Mouse (Mus musculus) heart, embryonic 10.5 days (tissue): ENCODE measurements around the gene Gcnt2. TPM values are rescaled to one million over a fixed set of nuclear protein-coding genes. Genes with fewer than 3 reads are reported as not detected.
A peak's percentile ranks its signal among the peaks of the same experiment; 100 is the strongest.
"Not testable (repeated sequence)": the region's sequence is repeated elsewhere in the genome, so short reads cannot be mapped to it uniquely, and the experiment has no call there.

Source experiments
- DNase-seq: peaks from one replicate; pipeline ENCODE4 v3.0.0-alpha.2; 2017; ENCODE audit warnings: low spot score
- H3K27ac ChIP-seq: fragments of 300-500 bp; sonication (generic); 2 replicates; pipeline ENCODE4 v1.5.1; 2016; ENCODE audit warnings: mild to moderate bottlenecking
- H3K27me3 ChIP-seq: fragments of 300-500 bp; sonication (generic); 2 replicates; pipeline ENCODE4 v1.6.1; 2016; ENCODE audit warnings: mild to moderate bottlenecking; ENCODE audit not compliant: poor library complexity, insufficient read depth, severe bottlenecking
- H3K36me3 ChIP-seq: fragments of 300-500 bp; sonication (generic); 2 replicates; pipeline ENCODE4 v1.6.1; 2016; ENCODE audit warnings: mild to moderate bottlenecking, moderate library complexity
- H3K4me1 ChIP-seq: fragments of 300-500 bp; sonication (generic); 2 replicates; pipeline ENCODE4 v1.6.1; 2016; ENCODE audit warnings: mild to moderate bottlenecking
- H3K4me3 ChIP-seq: fragments of 300-500 bp; sonication (generic); 2 replicates; pipeline ENCODE4 v1.5.1; 2016; ENCODE audit warnings: mild to moderate bottlenecking, moderate library complexity
- H3K9me3 ChIP-seq: fragments of 300-500 bp; sonication (generic); 2 replicates; pipeline ENCODE4 v1.6.1; 2016; ENCODE audit warnings: mild to moderate bottlenecking, moderate library complexity
- WGBS: fragments of 180-500 bp; shearing (Covaris S2); methylation state at CpG from one replicate; pipeline ENCODE4 v1.1.7; 2016; 5-methylcytosine and 5-hydroxymethylcytosine counted together
- polyA plus RNA-seq: library from polyadenylated mRNA; unstranded; fragments of >200 nt; fragmentation: Nextera tagmentation; extraction: Ambion mirVana; gene quantifications from 2 replicates; pipeline ENCODE4 v1.2.1, GENCODE M21; 2016

The Gcnt2 gene
- polyA plus RNA-seq, 1 experiment from 2014 or later, result 2.7 TPM

DNA sequence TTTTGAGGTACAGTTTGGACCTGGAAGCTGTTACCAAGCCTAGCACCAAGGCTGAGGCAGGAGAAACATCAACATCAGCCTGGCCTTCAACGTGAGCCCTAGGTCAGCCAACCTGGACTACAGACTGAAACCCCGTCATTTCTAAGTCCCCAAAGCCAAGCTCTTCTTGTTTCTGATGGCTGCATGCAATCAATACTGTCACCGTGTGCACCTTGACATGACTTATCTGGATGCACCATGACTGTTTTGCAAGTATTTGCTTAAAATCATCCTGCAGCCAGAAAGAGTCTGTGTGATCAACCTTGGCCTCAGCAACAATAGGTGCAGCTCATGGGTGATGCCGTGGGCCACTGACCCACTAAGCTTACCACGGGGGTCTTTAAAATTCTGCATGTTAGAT is 23.1 kb downstream of the Gcnt2 start:
- no peak for DNase-seq
- Histone ChIP-seq H3K27me3 (0 out of 2 replicates have a peak, but pooled peaks cover 4% of the 10 kb centered on the region), H3K27ac (no peak overlapping the region), H3K4me1 (peaks cover 16% of the 10 kb centered on the region), H3K4me3 (no peak overlapping the region), H3K9me3 (no peaks in the 10 kb centered on the region), H3K36me3 (no peaks in the 10 kb centered on the region)
- 78% methylated on average over 5 of the region's 5 CpGs for WGBS

DNA sequence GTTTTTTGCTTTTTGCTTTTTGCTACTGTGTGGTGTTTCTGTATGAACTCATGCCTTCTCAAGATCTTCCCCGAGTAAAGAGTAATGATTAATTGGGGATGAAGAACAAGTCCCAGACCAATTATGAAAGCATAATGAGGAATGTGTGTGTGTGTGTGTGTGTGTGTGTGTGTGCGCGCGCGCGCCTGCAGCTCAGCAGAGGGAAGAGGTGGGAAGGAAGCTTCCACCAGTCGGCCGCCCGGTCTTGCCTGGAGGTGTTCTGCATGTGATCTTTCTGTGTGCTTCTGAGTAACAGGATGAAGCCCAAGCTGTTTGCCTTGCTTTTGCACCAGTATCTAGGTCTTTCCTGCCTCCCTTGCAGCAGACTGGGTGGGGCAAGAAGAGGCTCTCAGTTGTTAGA is 24.3 kb downstream of the Gcnt2 start:
- H3K27me3 ChIP-seq, result 0 out of 2 replicates have a peak, but pooled peaks cover under 1% of the 10 kb centered on the region
- no peak for DNase-seq
- no peaks in the 10 kb centered on the region for H3K36me3 ChIP-seq
- peaks cover 23% of the 10 kb centered on the region for H3K4me1 ChIP-seq
- H3K9me3 ChIP-seq, result no peaks in the 10 kb centered on the region
- no peak overlapping the region for H3K27ac ChIP-seq
- 83% methylated on average over 9 of the region's 9 CpGs for WGBS
- H3K4me3 ChIP-seq, result no peak overlapping the region

DNA sequence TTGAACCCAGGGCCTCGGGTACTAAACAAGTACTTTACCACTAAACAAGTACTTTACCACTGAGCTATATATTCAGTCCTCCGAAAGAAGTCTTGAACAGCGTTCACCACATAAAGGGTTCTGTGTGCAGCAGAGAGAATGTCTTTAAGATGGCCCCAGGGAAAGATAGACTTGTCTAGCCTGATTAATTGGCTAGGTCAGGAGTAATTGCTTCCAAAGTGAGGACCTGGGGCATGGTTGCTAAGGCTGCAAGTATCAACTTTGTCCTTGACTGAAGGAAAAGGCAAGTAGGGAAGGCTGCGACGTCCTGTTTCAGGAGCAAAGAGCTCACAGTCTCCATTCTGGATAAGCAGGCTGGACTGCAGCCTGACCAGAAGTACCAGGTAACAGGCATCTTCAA is 25.3 kb downstream of the Gcnt2 start:
- no peaks in the 10 kb centered on the region for H3K27me3 ChIP-seq
- H3K36me3 ChIP-seq, result no peaks in the 10 kb centered on the region
- DNase-seq, result no peak
- no peak overlapping the region for H3K4me3 ChIP-seq
- no peak overlapping the region for H3K27ac ChIP-seq
- H3K4me1 ChIP-seq, result peaks cover 27% of the 10 kb centered on the region
- H3K9me3 ChIP-seq, result no peaks in the 10 kb centered on the region
- 74% methylated on average over 5 of the region's 5 CpGs for WGBS

DNA sequence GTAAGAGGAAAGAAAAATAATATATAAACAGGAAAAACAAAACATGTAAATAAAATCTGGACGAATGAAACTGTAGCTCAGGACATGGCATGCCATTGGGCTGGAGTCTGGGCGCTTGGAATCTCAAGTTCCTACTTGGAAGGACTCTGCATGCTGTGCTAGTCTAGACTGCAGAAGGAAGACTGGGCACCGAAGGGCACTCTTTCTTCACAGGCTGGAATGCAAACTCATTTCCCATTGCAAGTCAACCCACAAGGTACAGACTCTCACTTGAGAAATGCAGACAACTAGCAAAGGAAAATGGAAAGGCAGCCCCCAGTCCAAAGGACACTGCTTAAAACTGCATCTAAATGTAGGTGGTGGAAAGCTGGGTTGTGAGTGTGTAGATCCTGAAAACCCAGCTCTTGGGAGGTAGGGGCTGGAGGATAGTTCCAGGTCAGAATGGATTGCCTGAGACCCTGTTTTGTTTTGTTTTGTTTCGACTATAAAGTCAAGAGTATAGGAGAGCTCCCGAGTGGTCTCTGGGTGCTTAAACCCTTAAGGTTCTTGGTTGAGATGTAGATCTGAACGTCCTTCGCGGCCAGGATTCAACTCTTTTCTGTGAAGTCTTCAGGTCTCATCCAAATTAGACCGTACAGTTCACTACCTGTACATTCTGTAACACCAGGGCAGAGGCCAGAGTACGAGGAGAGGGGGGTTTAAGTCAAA is 26.5 kb downstream of the Gcnt2 start:
- DNase-seq, result no peak
- H3K27me3 ChIP-seq, result no peaks in the 10 kb centered on the region
- peak overlapping the region; percentile 59 for H3K4me3 ChIP-seq
- H3K4me1 ChIP-seq, result peaks cover 27% of the 10 kb centered on the region
- H3K27ac ChIP-seq, result peak overlapping the region; percentile 83
- H3K9me3 ChIP-seq, result no peaks in the 10 kb centered on the region
- 39% methylated on average over 10 of the region's 10 CpGs for WGBS
- H3K36me3 ChIP-seq, result no peaks in the 10 kb centered on the region

DNA sequence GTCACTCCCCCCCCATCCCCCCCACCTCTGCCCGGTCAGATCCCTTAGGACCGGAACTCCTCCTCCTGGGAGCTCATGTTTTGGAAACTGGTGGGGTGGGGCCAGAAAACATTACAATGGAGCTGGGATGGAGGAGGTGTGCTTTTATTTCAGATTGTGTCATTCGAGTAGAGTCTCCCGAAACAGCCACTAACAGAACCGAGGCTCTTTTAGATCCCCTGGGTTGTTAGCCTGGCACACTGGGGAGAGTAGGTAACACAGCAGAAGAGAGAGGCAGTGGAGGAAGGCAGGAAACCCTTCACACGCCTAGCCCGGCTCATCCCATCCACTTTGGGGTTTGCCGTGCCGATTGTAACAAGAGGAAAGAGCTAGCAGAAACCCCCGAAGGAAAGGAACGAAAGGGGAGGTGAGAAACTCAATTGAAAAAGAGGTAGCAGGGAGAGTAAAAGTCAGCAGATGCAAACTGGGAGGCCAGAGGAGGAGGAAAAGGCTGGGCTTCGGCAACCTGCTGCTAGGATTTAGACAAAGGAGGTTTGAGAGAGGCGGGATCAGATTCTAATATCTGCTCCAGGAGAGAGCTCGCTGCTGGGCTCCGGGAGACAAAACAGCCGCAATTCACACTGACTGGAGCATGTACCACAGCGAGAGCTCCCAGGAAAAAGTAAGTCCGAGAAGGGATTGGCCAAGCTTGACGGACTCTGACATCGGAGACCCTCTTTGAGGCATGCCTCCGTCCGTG is 27.3 kb downstream of the Gcnt2 start:
- Histone ChIP-seq H3K9me3 (no peaks in the 10 kb centered on the region), H3K4me3 (peak overlapping the region; percentile 59), H3K4me1 (peaks cover 27% of the 10 kb centered on the region), H3K27ac (peak overlapping the region; percentile 83), H3K27me3 (no peaks in the 10 kb centered on the region), H3K36me3 (no peaks in the 10 kb centered on the region)
- DNase-seq, result no peak
- under 1% methylated on average over 22 of the region's 22 CpGs for WGBS

DNA sequence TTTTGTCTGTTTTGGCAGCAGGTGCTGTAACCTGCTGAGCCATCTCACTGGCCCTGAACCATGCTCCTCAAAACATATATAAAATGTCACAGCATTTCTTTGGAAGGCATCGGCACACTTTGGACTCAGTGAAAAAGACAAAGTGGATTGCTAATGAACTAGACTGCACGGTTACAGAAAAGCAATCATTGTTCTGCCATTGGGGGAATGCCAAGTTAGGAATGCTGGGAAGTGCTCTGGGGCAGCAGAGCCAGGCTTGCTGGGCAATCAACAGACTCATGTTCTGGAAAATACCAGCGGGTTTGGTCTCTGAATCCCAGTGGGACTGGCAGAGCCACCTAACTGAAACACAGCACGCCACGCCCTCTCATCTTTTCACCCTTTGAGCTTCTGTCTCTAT is 31.0 kb downstream of the Gcnt2 start:
- H3K4me3 ChIP-seq, result no peak overlapping the region
- no peak for DNase-seq
- H3K27ac ChIP-seq, result no peak overlapping the region
- no peaks in the 10 kb centered on the region for H3K9me3 ChIP-seq
- 84% methylated on average over 5 of the region's 5 CpGs for WGBS
- H3K27me3 ChIP-seq, result no peaks in the 10 kb centered on the region
- H3K36me3 ChIP-seq, result no peaks in the 10 kb centered on the region
- peaks cover 40% of the 10 kb centered on the region for H3K4me1 ChIP-seq

DNA sequence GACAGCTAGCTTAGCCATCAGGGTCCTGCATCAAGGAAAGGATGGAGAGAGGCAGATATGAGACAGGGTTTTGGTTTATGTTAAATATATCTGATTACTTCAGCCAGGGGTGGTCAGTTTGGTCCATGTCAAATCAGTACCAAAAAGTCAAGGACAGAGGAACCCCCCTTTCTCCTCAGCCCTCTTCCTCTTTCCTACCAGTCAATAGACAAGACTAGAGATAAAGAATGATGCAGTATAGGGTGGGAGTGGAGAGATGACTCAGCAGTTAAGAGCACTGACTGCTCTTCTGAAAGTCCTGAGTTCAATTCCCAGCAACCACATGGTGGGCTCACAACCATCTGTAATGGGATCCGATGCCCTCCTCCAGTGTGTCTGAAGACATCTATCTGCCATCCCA is 31.8 kb downstream of the Gcnt2 start:
- not testable (repeated sequence) for DNase-seq, H3K4me3 ChIP-seq, H3K9me3 ChIP-seq, H3K27me3 ChIP-seq, H3K36me3 ChIP-seq, H3K27ac ChIP-seq
- 89% methylated on average over 1 of the region's 1 CpGs for WGBS
- peaks cover 35% of the 10 kb centered on the region for H3K4me1 ChIP-seq

DNA sequence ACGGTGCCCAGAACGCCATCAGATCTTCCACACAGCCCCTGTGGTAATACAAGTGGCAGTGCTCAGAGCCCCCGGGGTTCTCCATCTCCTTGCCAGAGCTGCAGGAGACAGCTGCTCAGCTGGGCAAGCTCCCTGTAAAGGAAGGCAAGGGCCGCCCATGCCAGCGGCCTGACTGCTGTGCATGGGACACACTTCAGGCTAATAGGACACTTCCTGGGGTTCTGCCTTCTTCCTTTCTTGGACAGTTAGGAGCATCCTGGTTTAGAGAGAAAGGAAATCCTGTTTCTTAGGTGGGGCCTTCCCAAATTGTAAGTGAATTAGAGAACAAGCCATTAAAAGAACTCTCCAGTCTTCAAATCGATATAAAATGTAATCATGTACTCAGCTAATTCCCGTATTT is 32.5 kb downstream of the Gcnt2 start:
- peaks cover 28% of the 10 kb centered on the region for H3K4me1 ChIP-seq
- no peak overlapping the region for H3K4me3 ChIP-seq
- H3K9me3 ChIP-seq, result no peaks in the 10 kb centered on the region
- 78% methylated on average over 7 of the region's 7 CpGs for WGBS
- no peak overlapping the region for H3K27ac ChIP-seq
- DNase-seq, result no peak
- no peaks in the 10 kb centered on the region for H3K36me3 ChIP-seq
- no peaks in the 10 kb centered on the region for H3K27me3 ChIP-seq

DNA sequence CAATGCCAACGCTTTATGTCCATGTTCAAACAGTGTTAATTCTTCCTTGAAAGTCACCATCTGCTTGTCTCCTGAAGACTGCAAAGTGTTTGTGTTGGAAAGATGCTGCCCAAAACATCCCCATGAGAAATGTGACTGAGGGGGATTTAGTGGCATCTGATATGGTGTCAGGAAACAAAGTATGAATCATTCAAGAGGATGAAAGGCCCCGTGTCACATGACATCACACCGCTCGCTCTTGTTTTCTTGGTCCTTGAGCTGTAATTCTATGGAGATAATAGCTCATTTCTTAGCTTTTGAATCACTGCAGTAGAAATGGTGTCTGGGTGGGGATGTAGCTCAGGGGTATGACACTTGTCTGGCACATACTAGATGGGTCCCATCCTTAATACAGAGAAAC is 33.0 kb downstream of the Gcnt2 start:
- Histone ChIP-seq H3K27ac (no peak overlapping the region), H3K36me3 (no peaks in the 10 kb centered on the region), H3K9me3 (no peaks in the 10 kb centered on the region), H3K4me3 (no peak overlapping the region), H3K4me1 (peaks cover 24% of the 10 kb centered on the region), H3K27me3 (no peaks in the 10 kb centered on the region)
- DNase-seq, result no peak
- 77% methylated on average over 4 of the region's 4 CpGs for WGBS

DNA sequence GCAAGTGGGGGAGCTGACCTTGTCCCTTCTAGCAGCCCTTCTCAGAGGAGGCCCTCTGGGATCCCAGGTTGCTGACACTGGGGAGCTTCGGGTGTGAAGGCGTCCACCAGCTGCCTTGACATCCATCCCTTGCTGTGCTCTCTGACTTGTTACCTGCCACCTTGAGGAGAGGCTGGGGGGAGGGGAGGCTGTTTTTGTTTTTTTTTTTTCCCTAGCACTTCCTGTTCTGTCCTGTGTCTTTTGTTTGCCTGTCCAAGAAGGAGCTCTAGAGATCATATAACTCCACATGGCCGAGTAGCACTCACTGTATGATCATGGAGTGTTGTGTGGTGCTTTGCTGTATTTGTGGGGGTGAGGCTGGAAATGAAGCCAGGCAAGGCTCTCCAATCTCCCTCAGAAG is 34.0 kb downstream of the Gcnt2 start:
- Histone ChIP-seq H3K27me3 (no peaks in the 10 kb centered on the region), H3K4me3 (no peak overlapping the region), H3K4me1 (peaks cover 19% of the 10 kb centered on the region), H3K36me3 (no peaks in the 10 kb centered on the region), H3K9me3 (no peaks in the 10 kb centered on the region), H3K27ac (peak overlapping the region; percentile 76)
- no peak for DNase-seq
- 71% methylated on average over 3 of the region's 3 CpGs for whole genome bisulfite sequencing

DNA sequence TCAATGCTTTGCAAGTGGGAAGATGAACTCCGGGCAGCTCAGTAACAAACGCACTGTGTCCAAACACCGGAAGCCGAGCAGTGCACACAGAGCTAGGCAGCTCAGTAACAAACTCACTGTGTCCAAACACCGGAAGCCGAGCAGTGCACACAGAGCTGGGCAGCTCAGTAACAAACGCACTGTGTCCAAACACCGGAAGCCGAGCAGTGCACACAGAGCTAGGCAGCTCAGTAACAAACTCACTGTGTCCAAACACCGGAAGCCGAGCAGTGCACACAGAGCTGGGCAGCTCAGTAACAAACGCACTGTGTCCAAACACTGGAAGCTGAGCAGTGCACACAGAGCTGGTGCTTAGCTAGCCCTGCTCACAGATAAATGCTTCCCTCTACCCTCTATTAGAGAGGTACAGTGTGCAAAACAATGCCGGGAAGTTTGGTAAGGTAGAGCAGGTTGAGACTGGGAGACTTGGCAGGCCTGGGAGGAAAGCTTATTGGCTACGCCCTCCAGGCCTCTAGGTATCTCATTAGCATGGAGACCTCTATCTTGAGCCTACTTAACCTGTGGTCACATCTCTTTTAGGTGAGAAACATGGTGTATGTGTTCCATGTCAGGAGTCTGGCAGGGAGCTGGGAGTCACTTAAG is 38.6 kb downstream of the Gcnt2 start:
- DNase-seq, H3K9me3 ChIP-seq, H3K36me3 ChIP-seq, H3K27ac ChIP-seq, H3K4me3 ChIP-seq, H3K27me3 ChIP-seq: not testable (repeated sequence)
- 81% methylated on average over 14 of the region's 14 CpGs for WGBS
- H3K4me1 ChIP-seq, result peaks cover 24% of the 10 kb centered on the region

DNA sequence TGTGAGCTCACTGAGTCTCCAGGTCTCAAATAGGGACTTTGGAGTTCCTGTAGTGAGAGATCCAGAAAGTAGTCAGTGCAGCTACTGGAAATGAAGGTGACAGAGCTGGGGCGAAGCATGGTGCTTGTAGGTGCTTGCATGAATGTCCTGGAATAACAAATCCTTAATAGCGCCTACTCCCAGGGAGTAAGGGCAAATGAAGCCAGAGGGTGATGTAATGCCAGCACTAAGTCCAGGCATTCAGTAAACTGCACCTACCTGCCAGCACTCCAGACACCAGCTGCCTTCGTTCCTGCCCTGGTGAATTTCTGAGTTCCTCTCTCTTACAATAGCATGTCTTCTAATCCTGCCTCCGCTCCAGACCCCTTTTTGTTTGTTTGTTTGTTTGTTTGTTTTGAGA is 39.1 kb downstream of the Gcnt2 start:
- no peaks in the 10 kb centered on the region for H3K36me3 ChIP-seq
- no peak overlapping the region for H3K27ac ChIP-seq
- no peak for DNase-seq
- H3K9me3 ChIP-seq, result no peaks in the 10 kb centered on the region
- 78% methylated on average over 4 of the region's 4 CpGs for WGBS
- H3K27me3 ChIP-seq, result no peaks in the 10 kb centered on the region
- no peak overlapping the region for H3K4me3 ChIP-seq
- H3K4me1 ChIP-seq, result peaks cover 20% of the 10 kb centered on the region

DNA sequence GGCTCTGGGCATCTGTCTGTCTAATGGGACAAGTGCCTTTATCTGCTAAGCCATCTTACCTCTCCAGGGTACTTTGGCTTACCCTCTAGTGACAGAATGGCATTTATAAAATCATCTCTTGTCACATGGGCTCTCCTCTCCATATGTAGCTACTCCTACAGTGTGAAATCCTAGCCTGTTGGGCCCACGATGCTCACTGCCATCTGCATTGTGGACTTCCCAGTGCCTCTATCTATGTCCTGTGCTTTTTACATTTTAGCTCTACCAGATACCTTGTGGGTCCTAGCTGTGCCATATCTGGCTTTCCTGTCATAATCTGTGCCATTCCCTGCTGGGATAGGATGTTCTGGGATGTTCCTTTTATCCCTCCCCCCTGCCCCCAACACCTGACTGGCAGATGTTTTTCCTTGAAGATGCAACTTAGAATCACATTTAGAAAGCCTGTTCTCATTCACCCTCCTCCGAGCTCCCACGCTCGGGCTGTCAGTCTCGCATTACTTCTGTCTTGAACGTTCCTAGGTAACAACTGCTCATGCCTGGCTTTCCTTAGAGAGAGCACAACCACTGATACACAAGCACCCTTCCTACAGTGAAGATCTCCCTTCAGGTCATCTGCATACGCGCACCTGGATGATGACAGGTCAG is 39.9 kb downstream of the Gcnt2 start:
- H3K9me3 ChIP-seq, result no peaks in the 10 kb centered on the region
- DNase-seq, result no peak
- H3K36me3 ChIP-seq, result no peaks in the 10 kb centered on the region
- no peak overlapping the region for H3K4me3 ChIP-seq
- no peak overlapping the region for H3K27ac ChIP-seq
- WGBS, result 76% methylated on average over 8 of the region's 8 CpGs
- peaks cover 16% of the 10 kb centered on the region for H3K4me1 ChIP-seq
- H3K27me3 ChIP-seq, result no peaks in the 10 kb centered on the region
